Mouse (Mus musculus) CH12.LX (cell line): Measurements from ENCODE around the gene Epb41l2. TPM values are rescaled to one million over a fixed set of nuclear protein-coding genes. Genes with fewer than 3 reads are reported as not detected.

Source experiments
- DNase-seq: peaks from one replicate; pipeline ENCODE4 v3.0.0-alpha.2; 2013; ENCODE audit errors: extremely low read depth
- H3K27ac ChIP-seq: 2 replicates; pipeline ENCODE4 v1.5.1; 2012; ENCODE audit warnings: low read depth, mild to moderate bottlenecking, control low read depth, moderate library complexity; ENCODE audit not compliant: insufficient read depth
- H3K27me3 ChIP-seq: replicated peaks from 2 replicates; pipeline ENCODE3; 2012; ENCODE audit warnings: inconsistent platforms
- H3K36me3 ChIP-seq, 2 experiments: replicated peaks in 1 of 2; 2 replicates each; pipeline versions ENCODE3 to v1.6.1; 2012; ENCODE audit warnings: inconsistent platforms in 1 of 2, low read length in 1 of 2, mild to moderate bottlenecking in 1 of 2, mixed read lengths in 1 of 2, moderate library complexity in 1 of 2; ENCODE audit not compliant: control insufficient read depth in 1 of 2, insufficient read depth in 1 of 2
- H3K4me1 ChIP-seq, 2 experiments: 2 replicates each; pipeline ENCODE4 v1.6.1; 2012; ENCODE audit warnings: inconsistent platforms in 1 of 2, moderate library complexity in 1 of 2; ENCODE audit not compliant: insufficient read depth in 2 of 2, control insufficient read depth in 1 of 2
- H3K4me2 ChIP-seq: 2 replicates; pipeline ENCODE4 v1.6.1; 2012; ENCODE audit warnings: low read depth, mild to moderate bottlenecking, control low read depth; ENCODE audit not compliant: poor library complexity, insufficient read depth, severe bottlenecking
- H3K4me3 ChIP-seq, 3 experiments: fragments of 150-350 bp in 1 of 3; sonication (generic) in 1 of 3; replicated peaks in 1 of 3; 2 replicates each; pipeline versions ENCODE3 to v1.5.1; 2011 to 2012; ENCODE audit warnings: low read depth in 2 of 3, low read length in 2 of 3, mild to moderate bottlenecking in 2 of 3, moderate library complexity in 2 of 3, control low read depth in 1 of 3, improper control_type of control experiment in 1 of 3, inconsistent platforms in 1 of 3, mixed read lengths in 1 of 3; ENCODE audit not compliant: poor library complexity in 1 of 3
- H3K79me2 ChIP-seq: replicated peaks from 2 replicates; pipeline ENCODE4 v1.6.1; 2012; ENCODE audit warnings: mild to moderate bottlenecking, moderate library complexity; ENCODE audit not compliant: control insufficient read depth, poor library complexity, insufficient read depth, severe bottlenecking; ENCODE audit errors: extremely low read depth
- H3K9ac ChIP-seq: 2 replicates; pipeline ENCODE4 v1.6.1; 2012; ENCODE audit warnings: low read depth, mild to moderate bottlenecking, control low read depth, moderate library complexity; ENCODE audit not compliant: insufficient read depth
- H3K9me3 ChIP-seq: replicated peaks from 2 replicates; pipeline ENCODE3; 2012; ENCODE audit warnings: low read length, inconsistent platforms, mixed read lengths
- CHD1 ChIP-seq: IDR thresholded peaks from 2 replicates; pipeline ENCODE4 v1.6.1; 2012; ENCODE audit warnings: low read depth, low read length, improper control_type of control experiment, inconsistent platforms
- CTCF ChIP-seq, 2 experiments: IDR thresholded peaks in 1 of 2; conservative IDR thresholded peaks in 1 of 2; 2 replicates each; pipeline ENCODE4 v1.5.1; 2011 to 2012; ENCODE audit warnings: low read depth in 2 of 2, low read length in 2 of 2, improper control_type of control experiment in 1 of 2, inconsistent platforms in 1 of 2, mild to moderate bottlenecking in 1 of 2, moderate library complexity in 1 of 2
- E2F4 ChIP-seq: IDR thresholded peaks from 2 replicates; pipeline ENCODE4 v1.6.1; 2011; ENCODE audit warnings: low read depth, low read length, improper control_type of control experiment; ENCODE audit not compliant: insufficient replicate concordance
- ELF1 ChIP-seq: IDR thresholded peaks from 2 replicates; pipeline ENCODE4 v1.6.1; 2014; ENCODE audit warnings: low read depth, mild to moderate bottlenecking, inconsistent platforms, low read length, improper control_type of control experiment
- HCFC1 ChIP-seq: IDR thresholded peaks from 2 replicates; pipeline ENCODE4 v1.6.1; 2012; ENCODE audit warnings: low read depth, mild to moderate bottlenecking, inconsistent platforms, low read length, improper control_type of control experiment
- JUND ChIP-seq: conservative IDR thresholded peaks from 2 replicates; pipeline ENCODE4 v1.6.1; 2011; ENCODE audit warnings: low read depth, low read length, improper control_type of control experiment
- MAX ChIP-seq: IDR thresholded peaks from 2 replicates; pipeline ENCODE4 v1.6.1; 2011; ENCODE audit warnings: low read length, improper control_type of control experiment
- MAZ ChIP-seq: IDR thresholded peaks from 2 replicates; pipeline ENCODE4 v1.6.1; 2012; ENCODE audit warnings: low read depth, mild to moderate bottlenecking, inconsistent platforms, low read length, improper control_type of control experiment, moderate library complexity
- MEF2A ChIP-seq: IDR thresholded peaks from 2 replicates; pipeline ENCODE4 v1.6.1; 2014; ENCODE audit warnings: low read depth, mild to moderate bottlenecking, inconsistent platforms, low read length, improper control_type of control experiment, borderline replicate concordance
- MXI1 ChIP-seq: IDR thresholded peaks from 2 replicates; pipeline ENCODE4 v1.6.1; 2011; ENCODE audit warnings: mild to moderate bottlenecking, low read depth, low read length, improper control_type of control experiment
- MYC ChIP-seq: IDR thresholded peaks from 2 replicates; pipeline ENCODE4 v1.6.1; 2011; ENCODE audit warnings: low read depth, mild to moderate bottlenecking, improper control_type of control experiment, low read length
- RAD21 ChIP-seq: IDR thresholded peaks from 2 replicates; pipeline ENCODE4 v1.6.1; 2011; ENCODE audit warnings: low read depth, mild to moderate bottlenecking, low read length, improper control_type of control experiment, moderate library complexity
- RCOR1 ChIP-seq: conservative IDR thresholded peaks from 2 replicates; pipeline ENCODE4 v1.6.1; 2012; ENCODE audit warnings: low read depth, mild to moderate bottlenecking, inconsistent platforms, low read length, improper control_type of control experiment
- SIN3A ChIP-seq: IDR thresholded peaks from 2 replicates; pipeline ENCODE4 v1.6.1; 2012; ENCODE audit warnings: low read length, improper control_type of control experiment, inconsistent platforms
- SMC3 ChIP-seq: IDR thresholded peaks from 2 replicates; pipeline ENCODE4 v1.6.1; 2011; ENCODE audit warnings: low read depth, low read length, improper control_type of control experiment
- TBP ChIP-seq: conservative IDR thresholded peaks from 2 replicates; pipeline ENCODE4 v1.6.1; 2011; ENCODE audit warnings: low read depth, low read length, improper control_type of control experiment
- TCF12 ChIP-seq: IDR thresholded peaks from 2 replicates; pipeline ENCODE4 v1.6.1; 2014; ENCODE audit warnings: low read depth, mild to moderate bottlenecking, inconsistent platforms, low read length, improper control_type of control experiment
- UBTF ChIP-seq: IDR thresholded peaks from 2 replicates; pipeline ENCODE4 v1.6.1; 2012; ENCODE audit warnings: low read depth, mild to moderate bottlenecking, inconsistent platforms, low read length, improper control_type of control experiment, moderate library complexity
- USF2 ChIP-seq: conservative IDR thresholded peaks from 2 replicates; pipeline ENCODE4 v1.6.1; 2011; ENCODE audit warnings: low read depth, low read length, improper control_type of control experiment
- ZC3H11A ChIP-seq: IDR thresholded peaks from 2 replicates; pipeline ENCODE4 v1.6.1; 2012; ENCODE audit warnings: low read depth, mild to moderate bottlenecking, inconsistent platforms, low read length, improper control_type of control experiment
- ZKSCAN1 ChIP-seq: IDR thresholded peaks from 2 replicates; pipeline ENCODE4 v1.6.1; 2012; ENCODE audit warnings: low read depth, inconsistent platforms, low read length, improper control_type of control experiment, borderline replicate concordance
- ZNF384 ChIP-seq: IDR thresholded peaks from 2 replicates; pipeline ENCODE4 v1.6.1; 2012; ENCODE audit warnings: low read depth, low read length, improper control_type of control experiment, inconsistent platforms
- dilution Hi-C: fragments of 300-500 bp; cut with MboI; formaldehyde crosslinking; loops from 2 replicates; pipeline ENCODE4 v1.14.3; 2020; ENCODE audit warnings: low sequenced_read_pairs; ENCODE audit not compliant: extremely low pct_unique_long_range_greater_than_20kb, extremely low pct_ligation_motif_present
- in situ Hi-C: fragments of 300-500 bp; cut with MboI; formaldehyde crosslinking; loops from 3 replicates; pipeline ENCODE4 v1.14.3; 2019; ENCODE audit warnings: low sequenced_read_pairs, low pct_ligation_motif_present, low pct_unique_long_range_greater_than_20kb, mixed read lengths
- polyA plus RNA-seq: library from polyadenylated mRNA; unstranded; fragments of >175 nt; gene quantifications from 2 replicates; pipeline ENCODE4 v1.2.1, GENCODE M21; 2012; ENCODE audit warnings: low read depth; ENCODE audit not compliant: insufficient read length
- total RNA-seq, 2 experiments: library from RNA; depleted of rRNA; stranded (reverse); fragments of 300-350 nt in 1 of 2; fragments of >200 nt in 1 of 2; gene quantifications; 2 replicates each; pipeline ENCODE4 v1.2.3; 2012 to 2014

Gene Epb41l2
- total and polyA plus RNA-seq, 3 experiments, result 24.3 to 71.2 (median 28.4) TPM

DNA sequence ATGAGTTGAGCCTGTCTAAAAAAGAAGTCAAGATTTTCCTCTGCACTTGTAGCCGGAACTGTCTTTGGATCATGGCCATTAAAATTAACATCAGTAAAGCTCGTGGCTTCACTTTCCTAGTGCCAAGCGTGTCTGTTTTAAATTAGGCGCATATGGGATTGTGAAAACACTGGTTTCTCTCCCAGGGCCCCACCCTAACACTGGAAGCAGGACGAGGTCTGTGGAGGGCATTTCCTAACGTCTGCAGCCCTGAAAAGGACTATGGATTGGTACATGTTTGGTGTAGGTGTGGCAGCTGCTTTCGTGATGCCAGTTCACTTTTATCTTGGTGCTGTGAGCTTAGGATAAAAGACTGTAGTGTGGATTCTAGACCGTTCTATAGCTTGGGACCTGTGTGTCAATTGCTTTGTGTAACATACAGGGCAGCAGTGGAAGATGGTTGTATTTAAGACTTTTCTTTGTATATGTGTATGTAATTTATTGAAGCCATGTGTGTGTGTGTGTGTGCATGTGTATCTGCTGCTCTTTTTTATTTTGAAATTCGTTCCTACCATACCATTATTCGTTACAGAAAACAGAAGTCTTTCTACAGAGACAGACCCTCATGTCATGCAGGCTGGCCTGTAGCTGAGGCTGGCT is 13.0 kb downstream of the Epb41l2 start:
- Histone ChIP-seq H3K9me3 (no peaks in the 10 kb centered on the region), H3K4me2 (no peak overlapping the region), H3K36me3 (peaks cover 0 to 28% of the 10 kb centered on the region in 2 experiments), H3K4me1 (peaks cover 0 to 66% of the 10 kb centered on the region in 2 experiments; a peak in 2 of 4 replicates), H3K27me3 (no peaks in the 10 kb centered on the region), H3K27ac (no peak overlapping the region), H3K79me2 (no peaks in the 10 kb centered on the region; the same call in 1 of the 2 replicates), H3K4me3 (no peak overlapping the region), H3K9ac (no peak overlapping the region)
- in situ Hi-C loops (no loop called here), dilution Hi-C loops (no loop called here)
- no peak for DNase-seq
- no peak for TF ChIP-seq MAX
- TF ChIP-seq MYC, result no peak
- TF ChIP-seq RCOR1, result no peak
- no peak for TF ChIP-seq CTCF (conservative IDR thresholded peaks at IDR 0.05 in 1 of 2, IDR thresholded peaks at IDR 0.05 in 1 of 2; ENCODE audit: low read depth in 2 of 2, low read length in 2 of 2)
- no peak for TF ChIP-seq TCF12
- no peak for TF ChIP-seq MEF2A
- TF ChIP-seq MAZ, result no peak
- TF ChIP-seq HCFC1, result no peak
- TF ChIP-seq CHD1, result no peak
- TF ChIP-seq UBTF, result no peak
- TF ChIP-seq ZNF384, result no peak
- no peak for TF ChIP-seq ZC3H11A
- no peak for TF ChIP-seq RAD21
- no peak for TF ChIP-seq TBP
- no peak for TF ChIP-seq E2F4
- TF ChIP-seq USF2, result no peak
- no peak for TF ChIP-seq MXI1
- TF ChIP-seq ZKSCAN1, result no peak
- TF ChIP-seq JUND, result no peak
- TF ChIP-seq SMC3, result no peak

DNA sequence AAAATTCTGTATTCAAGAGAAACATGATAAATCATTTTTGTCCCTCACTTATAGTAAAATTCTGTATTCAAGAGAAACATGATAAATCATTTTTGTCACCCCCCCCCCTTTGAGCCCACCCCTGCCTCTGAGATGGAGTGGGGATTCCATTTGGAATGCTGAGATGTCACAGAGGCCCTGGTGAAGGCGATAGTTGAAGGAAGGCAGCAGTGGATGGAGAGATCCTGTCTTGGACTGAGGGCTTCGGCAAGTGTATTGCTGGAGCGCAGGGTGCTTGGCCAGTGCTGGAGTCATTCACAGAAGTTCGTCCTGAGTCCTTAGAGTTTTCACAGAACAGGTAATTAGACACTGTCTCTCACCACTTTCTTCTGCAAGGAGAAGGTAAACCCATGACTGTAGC is 15.4 kb downstream of the Epb41l2 start:
- Histone ChIP-seq H3K79me2 (no peaks in the 10 kb centered on the region; the same call in 1 of the 2 replicates), H3K9me3 (no peaks in the 10 kb centered on the region), H3K4me1 (peaks cover 0 to 45% of the 10 kb centered on the region in 2 experiments; a peak in 2 of 4 replicates), H3K36me3 (peaks cover 0 to 45% of the 10 kb centered on the region in 2 experiments), H3K4me2 (no peak overlapping the region), H3K27me3 (no peaks in the 10 kb centered on the region), H3K4me3 (no peak overlapping the region), H3K27ac (no peak overlapping the region), H3K9ac (no peak overlapping the region)
- dilution Hi-C loops (no loop called here), in situ Hi-C loops (no loop called here)
- TF ChIP-seq CTCF (conservative IDR thresholded peaks at IDR 0.05 in 1 of 2, IDR thresholded peaks at IDR 0.05 in 1 of 2; ENCODE audit: low read depth in 2 of 2, low read length in 2 of 2) (no peak), CHD1 (no peak), ELF1 (no peak), MYC (no peak), TCF12 (no peak), MAX (no peak), MXI1 (no peak), ZC3H11A (no peak), SIN3A (no peak), SMC3 (no peak)
- no peak for DNase-seq
